Mouse (Mus musculus): ENCODE results near the gene Lhfpl4.

Gene Lhfpl4

GRCm38 (mm10) chr6:113194841-113195595 is at the start of gene Lhfpl4:
Gene Lhfpl4 (minus strand): TSS chr6:113195384.
- DNase-seq = no peak

- DNase-seq = no peak
Measured at GRCm38 (mm10) chr6:113242753-113243152, 47.6 kb upstream of the Lhfpl4 start.

GRCm38 (mm10) chr6:113238442-113238841 is 43.3 kb upstream of the Lhfpl4 start:
- no peak for DNase-seq

- DNase-seq = peak; percentile 98 to 99
Measured at GRCm38 (mm10) chr6:113237542-113238270, 42.5 kb upstream of the Lhfpl4 start, which contains the start of gene Mtmr14. Gene Mtmr14 (plus strand): TSS chr6:113237843.

- DNase-seq = no peak
Measured at GRCm38 (mm10) chr6:113235141-113235540, 40.0 kb upstream of the Lhfpl4 start.

- DNase-seq = no peak
Measured at GRCm38 (mm10) chr6:113226705-113227104, 31.5 kb upstream of the Lhfpl4 start.

GRCm38 (mm10) chr6:113225798-113226197 is 30.6 kb upstream of the Lhfpl4 start:
- DNase-seq = no peak

GRCm38 (mm10) chr6:113216280-113216679 is 21.1 kb upstream of the Lhfpl4 start:
- no peak for DNase-seq

GRCm38 (mm10) chr6:113195596-113195992 is 410 bp upstream of the Lhfpl4 start:
- DNase-seq = no peak

- no peak for DNase-seq
Measured at GRCm38 (mm10) chr6:113194517-113194840, 705 bp downstream of the Lhfpl4 start.

- DNase-seq = peak in 1 of 2 experiments; percentile 26
Measured at GRCm38 (mm10) chr6:113193765-113194460, 1.3 kb downstream of the Lhfpl4 start.

GRCm38 (mm10) chr6:113184866-113185525 is 10.2 kb downstream of the Lhfpl4 start:
- no peak for DNase-seq

- peak in 1 of 2 experiments; percentile 13 for DNase-seq
Measured at GRCm38 (mm10) chr6:113184163-113184562, 11.0 kb downstream of the Lhfpl4 start.

- DNase-seq = no peak
Measured at GRCm38 (mm10) chr6:113179195-113179733, 15.9 kb downstream of the Lhfpl4 start.

GRCm38 (mm10) chr6:113178286-113179194 is 16.6 kb downstream of the Lhfpl4 start:
- DNase-seq = no peak

GRCm38 (mm10) chr6:113176613-113177012 is 18.6 kb downstream of the Lhfpl4 start:
- DNase-seq = no peak

- no peak for DNase-seq
Measured at GRCm38 (mm10) chr6:113175469-113175868, 19.7 kb downstream of the Lhfpl4 start.

- DNase-seq = peak; percentile 22 to 68
Measured at GRCm38 (mm10) chr6:113172568-113172967, 22.6 kb downstream of the Lhfpl4 start.

- DNase-seq = no peak
Measured at GRCm38 (mm10) chr6:113172011-113172410, 23.2 kb downstream of the Lhfpl4 start.

GRCm38 (mm10) chr6:113170651-113171050 is 24.5 kb downstream of the Lhfpl4 start:
- no peak for DNase-seq

GRCm38 (mm10) chr6:113169852-113170251 is 25.3 kb downstream of the Lhfpl4 start:
- DNase-seq = no peak

Measured in kidney, adult 8-10 months (tissue).